Mouse (Mus musculus) forebrain, embryonic 11.5 days (tissue): Measurements from ENCODE around the gene Xntrpc. TPM values are rescaled to one million over a fixed set of nuclear protein-coding genes. Genes with fewer than 3 reads are reported as not detected.
"Not testable (repeated sequence)": the region's sequence is repeated elsewhere in the genome, so short reads cannot be mapped to it uniquely, and the experiment has no call there.

ENCODE experiments used
- ATAC-seq: fragments of 200-750 bp; cut with Nextera tagmentation; replicated peaks from 2 replicates; pipeline ENCODE4 v1.8.0; 2017; ENCODE audit warnings: moderate TSS enrichment; ENCODE audit not compliant: low FRiP score
- DNase-seq: peaks from one replicate; pipeline ENCODE4 v3.0.0-alpha.2; 2017; ENCODE audit warnings: low spot score
- H3K27ac ChIP-seq: fragments of 300-500 bp; sonication (generic); 2 replicates; pipeline ENCODE4 v1.5.1; 2014; ENCODE audit warnings: low read depth, low read length
- H3K27me3 ChIP-seq: fragments of 300-500 bp; sonication (generic); 2 replicates; pipeline ENCODE4 v1.6.1; 2014; ENCODE audit warnings: mild to moderate bottlenecking, low read length, mixed read lengths; ENCODE audit not compliant: control insufficient read depth, insufficient read depth
- H3K36me3 ChIP-seq: fragments of 300-500 bp; sonication (generic); 2 replicates; pipeline ENCODE4 v1.6.1; 2014; ENCODE audit warnings: mild to moderate bottlenecking, low read length, moderate library complexity, mixed read lengths; ENCODE audit not compliant: control insufficient read depth, insufficient read depth
- H3K4me1 ChIP-seq: fragments of 300-500 bp; sonication (generic); replicated peaks from 2 replicates; pipeline ENCODE4 v1.6.1; 2014; ENCODE audit warnings: low read length, mixed read lengths; ENCODE audit not compliant: control insufficient read depth, insufficient read depth
- H3K4me2 ChIP-seq: fragments of 300-500 bp; sonication (generic); 2 replicates; pipeline ENCODE4 v1.6.1; 2014; ENCODE audit warnings: low read depth, mild to moderate bottlenecking, low read length, moderate library complexity, mixed read lengths; ENCODE audit not compliant: severe bottlenecking
- H3K4me3 ChIP-seq: fragments of 300-500 bp; sonication (generic); 2 replicates; pipeline ENCODE4 v1.5.1; 2014; ENCODE audit warnings: low read depth, low read length
- H3K9ac ChIP-seq: fragments of 300-500 bp; sonication (generic); 2 replicates; pipeline ENCODE4 v1.6.1; 2014; ENCODE audit warnings: low read length
- H3K9me3 ChIP-seq: fragments of 300-500 bp; sonication (generic); 2 replicates; pipeline ENCODE4 v1.6.1; 2016; ENCODE audit warnings: low read length, mixed read lengths; ENCODE audit not compliant: control insufficient read depth
- WGBS: fragments of 180-500 bp; shearing (Covaris S2); extraction: QIAGEN DNeasy Blood & Tissue Kit; methylation state at CpG from one replicate; pipeline ENCODE4 v1.1.7; 2014; 5-methylcytosine and 5-hydroxymethylcytosine counted together
- polyA plus RNA-seq: library from polyadenylated mRNA; unstranded; fragments of >200 nt; fragmentation: Nextera tagmentation; extraction: Ambion mirVana; gene quantifications from 2 replicates; pipeline ENCODE4 v1.2.1, GENCODE M21; 2014

Xntrpc gene
- 2.1 and 2.4 TPM in 2 replicates for polyA plus RNA-seq

GRCm38 (mm10) chr7:102065046-102065891 lies at the start of gene Xntrpc, which contains the start of the genes Rnf121 and Xndc1:
Gene Xntrpc (plus strand): TSS chr7:102065713.
Gene Rnf121 (minus strand): TSS chr7:102065469.
Gene Xndc1 (plus strand): TSS chr7:102065511.
- DNase-seq (peak; percentile 96), ATAC-seq (peak; percentile 99)
- H3K27ac ChIP-seq = peak within 1 kb of the TSS; percentile 55; the same call in 1 of the 2 replicates
- no peaks in the 10 kb centered on the region for H3K9me3 ChIP-seq
- H3K4me3 ChIP-seq = peak within 1 kb of the TSS; percentile 78
- no peaks in the 10 kb centered on the region; the same call in 1 of the 2 replicates for H3K36me3 ChIP-seq
- WGBS = under 1% methylated on average over 56 of the region's 56 CpGs
- peak within 1 kb of the TSS; percentile 80 for H3K9ac ChIP-seq
- peaks cover 7% of the 10 kb centered on the region for H3K4me1 ChIP-seq
- H3K4me2 ChIP-seq = peak within 1 kb of the TSS; percentile 63
- no peaks in the 10 kb centered on the region for H3K27me3 ChIP-seq

GRCm38 (mm10) chr7:102016936-102017335 lies 48.6 kb upstream of the Xntrpc start:
- DNase-seq (no peak), ATAC-seq (no peak)
- Histone ChIP-seq H3K36me3 (peaks cover 25% of the 10 kb centered on the region), H3K9me3 (no peaks in the 10 kb centered on the region), H3K4me1 (no peaks in the 10 kb centered on the region), H3K4me2 (no peak overlapping the region), H3K9ac (no peak overlapping the region), H3K27ac (no peak overlapping the region), H3K4me3 (no peak overlapping the region), H3K27me3 (no peaks in the 10 kb centered on the region)
- WGBS = 88% methylated on average over 4 of the region's 4 CpGs

GRCm38 (mm10) chr7:102017452-102017851 lies 48.1 kb upstream of the Xntrpc start:
- Histone ChIP-seq H3K36me3 (peaks cover 21% of the 10 kb centered on the region), H3K4me3 (no peak overlapping the region), H3K4me1 (no peaks in the 10 kb centered on the region), H3K9me3 (no peaks in the 10 kb centered on the region), H3K9ac (no peak overlapping the region), H3K27me3 (no peaks in the 10 kb centered on the region), H3K4me2 (no peak overlapping the region), H3K27ac (no peak overlapping the region)
- WGBS = 89% methylated on average over 5 of the region's 5 CpGs
- no peak for DNase-seq
- no peak for ATAC-seq

DNA sequence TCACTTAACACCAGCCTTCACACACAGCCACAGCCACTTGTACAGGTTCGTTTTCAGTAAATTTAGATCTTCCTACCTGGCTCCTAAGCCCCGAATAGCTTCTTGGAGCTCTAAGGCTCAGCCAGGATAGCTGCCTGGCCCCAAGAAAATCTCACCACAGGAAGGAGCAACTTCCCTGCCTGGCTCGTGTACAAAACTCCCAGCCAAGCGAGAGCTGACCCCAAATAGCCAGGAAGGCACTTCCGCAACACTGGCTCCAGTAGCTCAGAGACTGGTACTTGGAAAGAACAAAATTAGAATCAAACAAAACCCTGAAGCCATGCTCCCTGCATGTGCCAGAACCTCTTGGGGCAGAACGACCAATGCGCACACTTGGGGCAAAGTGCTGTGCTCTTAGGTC lies 47.5 kb upstream of the Xntrpc start:
- WGBS = 88% methylated on average over 7 of the region's 7 CpGs
- Histone ChIP-seq H3K4me2 (no peak overlapping the region), H3K36me3 (peaks cover 16% of the 10 kb centered on the region)

GRCm38 (mm10) chr7:102018590-102018989 lies 46.9 kb upstream of the Xntrpc start, which contains the start of gene Il18bp:
Gene Il18bp (minus strand): TSS chr7:102018690.
- Histone ChIP-seq H3K9me3 (no peaks in the 10 kb centered on the region), H3K4me1 (no peaks in the 10 kb centered on the region), H3K9ac (no peak within 1 kb of the TSS), H3K27ac (no peak within 1 kb of the TSS), H3K27me3 (no peaks in the 10 kb centered on the region), H3K4me2 (no peak within 1 kb of the TSS), H3K4me3 (no peak within 1 kb of the TSS), H3K36me3 (peaks cover 12% of the 10 kb centered on the region)
- WGBS = 87% methylated on average over 3 of the region's 3 CpGs
- ATAC-seq (no peak), DNase-seq (no peak)

More for the DNA sequence above, 47.5 kb upstream of the Xntrpc start:
- no peak for ATAC-seq
- H3K9me3 ChIP-seq = no peaks in the 10 kb centered on the region
- H3K4me3 ChIP-seq = no peak overlapping the region
- no peak overlapping the region for H3K9ac ChIP-seq
- no peak for DNase-seq
- no peaks in the 10 kb centered on the region for H3K27me3 ChIP-seq
- no peaks in the 10 kb centered on the region for H3K4me1 ChIP-seq
- no peak overlapping the region for H3K27ac ChIP-seq

GRCm38 (mm10) chr7:102019362-102019761 lies 46.2 kb upstream of the Xntrpc start:
- Histone ChIP-seq H3K36me3 (peaks cover 11% of the 10 kb centered on the region), H3K27ac (no peak overlapping the region), H3K9ac (no peak overlapping the region), H3K9me3 (no peaks in the 10 kb centered on the region), H3K27me3 (no peaks in the 10 kb centered on the region), H3K4me2 (no peak overlapping the region), H3K4me3 (no peak overlapping the region), H3K4me1 (no peaks in the 10 kb centered on the region)
- 74% methylated on average over 3 of the region's 3 CpGs for WGBS
- ATAC-seq (no peak), DNase-seq (no peak)

- ATAC-seq, H3K9ac ChIP-seq, H3K4me2 ChIP-seq, DNase-seq, H3K4me1 ChIP-seq, H3K36me3 ChIP-seq, H3K9me3 ChIP-seq, H3K27ac ChIP-seq, H3K4me3 ChIP-seq, H3K27me3 ChIP-seq: not testable (repeated sequence)
- WGBS = 95% methylated on average over 2 of the region's 2 CpGs
Measured at GRCm38 (mm10) chr7:102020934-102021333, 44.6 kb upstream of the Xntrpc start.

DNA sequence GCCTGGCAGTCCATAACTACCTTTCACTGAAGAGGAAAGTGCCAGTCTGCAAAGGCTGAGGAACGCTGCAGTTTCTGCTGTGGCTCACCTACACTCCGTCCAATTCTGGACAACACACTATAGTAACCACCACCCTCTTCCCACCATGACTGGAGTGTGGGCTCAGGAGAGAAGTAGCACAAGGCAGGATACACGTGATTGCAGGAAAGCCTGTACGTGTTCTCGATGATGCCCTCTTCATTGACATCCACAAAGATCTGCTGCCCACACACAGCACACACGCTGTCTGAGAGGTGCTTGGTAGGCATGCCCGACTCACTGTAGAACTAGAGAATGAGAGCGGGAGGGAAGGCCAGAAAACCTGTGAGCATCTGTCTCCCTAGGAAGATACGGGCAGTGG lies 41.7 kb upstream of the Xntrpc start:
- H3K9me3 ChIP-seq = no peaks in the 10 kb centered on the region
- no peak overlapping the region for H3K27ac ChIP-seq
- no peaks in the 10 kb centered on the region for H3K27me3 ChIP-seq
- DNase-seq (no peak), ATAC-seq (no peak)
- no peak overlapping the region for H3K4me3 ChIP-seq
- H3K36me3 ChIP-seq = peaks cover 3% of the 10 kb centered on the region; the same call in 1 of the 2 replicates
- 97% methylated on average over 9 of the region's 9 CpGs for WGBS
- H3K4me1 ChIP-seq = no peaks in the 10 kb centered on the region
- H3K4me2 ChIP-seq = no peak overlapping the region
- H3K9ac ChIP-seq = no peak overlapping the region
